Mouse (Mus musculus) heart, embryonic 16.5 days (tissue): Measurements from ENCODE around the gene Sufu. TPM values are rescaled to one million over a fixed set of nuclear protein-coding genes. Genes with fewer than 3 reads are reported as not detected.
A peak's percentile ranks its signal among the peaks of the same experiment; 100 is the strongest.

Experiments
- ATAC-seq: fragments of 200-750 bp; cut with Nextera tagmentation; replicated peaks from 2 replicates; pipeline ENCODE4 v1.8.0; 2017; ENCODE audit warnings: moderate number of reproducible peaks; ENCODE audit not compliant: insufficient read depth, low FRiP score; ENCODE audit errors: extremely low read depth
- H3K27ac ChIP-seq: fragments of 300-500 bp; sonication (generic); 2 replicates; pipeline ENCODE4 v1.5.1; 2014; ENCODE audit warnings: mild to moderate bottlenecking, low read length, control low read depth, moderate library complexity
- H3K27me3 ChIP-seq: fragments of 300-500 bp; sonication (generic); 2 replicates; pipeline ENCODE4 v1.6.1; 2014; ENCODE audit warnings: low read length, mixed read lengths; ENCODE audit not compliant: control insufficient read depth, insufficient read depth
- H3K36me3 ChIP-seq: fragments of 300-500 bp; sonication (generic); 2 replicates; pipeline ENCODE4 v1.6.1; 2014; ENCODE audit not compliant: control insufficient read depth, insufficient read depth
- H3K4me1 ChIP-seq: fragments of 300-500 bp; sonication (generic); 2 replicates; pipeline ENCODE4 v1.6.1; 2014; ENCODE audit warnings: low read length, mixed read lengths; ENCODE audit not compliant: control insufficient read depth, insufficient read depth
- H3K4me2 ChIP-seq: fragments of 300-500 bp; sonication (generic); 2 replicates; pipeline ENCODE4 v1.6.1; 2014; ENCODE audit warnings: low read depth, mild to moderate bottlenecking, control low read depth, low read length
- H3K4me3 ChIP-seq: fragments of 300-500 bp; sonication (generic); 2 replicates; pipeline ENCODE4 v1.5.1; 2014; ENCODE audit warnings: mild to moderate bottlenecking, control low read depth, low read length
- H3K9ac ChIP-seq: fragments of 300-500 bp; sonication (generic); 2 replicates; pipeline ENCODE4 v1.6.1; 2014; ENCODE audit warnings: low read length, control low read depth
- H3K9me3 ChIP-seq: fragments of 300-500 bp; sonication (generic); replicated peaks from 2 replicates; pipeline ENCODE4 v1.6.1; 2016; ENCODE audit warnings: low read length; ENCODE audit not compliant: control insufficient read depth
- WGBS: fragments of 180-500 bp; shearing (Covaris S2); extraction: QIAGEN DNeasy Blood & Tissue Kit; methylation state at CpG from one replicate; pipeline ENCODE4 v1.1.7; 2014; 5-methylcytosine and 5-hydroxymethylcytosine counted together
- polyA plus RNA-seq: library from polyadenylated mRNA; unstranded; fragments of >200 nt; fragmentation: Nextera tagmentation; extraction: Ambion mirVana; gene quantifications from 2 replicates; pipeline ENCODE4 v1.2.1, GENCODE M21; 2015

Gene Sufu
- polyA plus RNA-seq, 1 experiment from 2014 or later: 17.6 TPM

GRCm38 (mm10) chr19:46500581-46501341 lies 104.1 kb downstream of the Sufu start:
- Histone ChIP-seq H3K4me2 (peak overlapping the region; percentile 95), H3K27ac (peak overlapping the region; percentile 99), H3K4me1 (peaks cover 17% of the 10 kb centered on the region), H3K27me3 (no peaks in the 10 kb centered on the region), H3K4me3 (peak overlapping the region; percentile 95), H3K9me3 (no peaks in the 10 kb centered on the region), H3K9ac (peak overlapping the region; percentile 96), H3K36me3 (no peaks in the 10 kb centered on the region)
- WGBS: under 1% methylated on average over 48 of the region's 50 CpGs
- peak; percentile 1 for ATAC-seq

GRCm38 (mm10) chr19:46501401-46502068 lies 104.8 kb downstream of the Sufu start, which contains the start of gene Trim8:
Trim8 (plus strand) TSS chr19:46501702.
- peak; percentile 35 for ATAC-seq
- under 1% methylated on average over 61 of the region's 64 CpGs for WGBS

GRCm38 (mm10) chr19:46502069-46502455 lies 105.4 kb downstream of the Sufu start:
- Histone ChIP-seq H3K9me3 (no peaks in the 10 kb centered on the region), H3K27ac (peak overlapping the region; percentile 99)
- ATAC-seq: peak; percentile 5

More at GRCm38 (mm10) chr19:46501401-46502068, 104.8 kb downstream of the Sufu start, which contains the start of gene Trim8:
- H3K27me3 ChIP-seq: no peaks in the 10 kb centered on the region
- H3K36me3 ChIP-seq: no peaks in the 10 kb centered on the region; the same call in 1 of the 2 replicates
- H3K9ac ChIP-seq: peak within 1 kb of the TSS; percentile 99
- no peaks in the 10 kb centered on the region for H3K9me3 ChIP-seq
- H3K4me2 ChIP-seq: peak within 1 kb of the TSS; percentile 95
- H3K27ac ChIP-seq: peak within 1 kb of the TSS; percentile 99
- peak within 1 kb of the TSS; percentile 95 for H3K4me3 ChIP-seq
- peaks cover 25% of the 10 kb centered on the region for H3K4me1 ChIP-seq

GRCm38 (mm10) chr19:46502471-46503166 lies 105.9 kb downstream of the Sufu start:
- under 1% methylated on average over 53 of the region's 53 CpGs for WGBS
- Histone ChIP-seq H3K4me2 (peak overlapping the region; percentile 95), H3K9me3 (no peaks in the 10 kb centered on the region), H3K27me3 (no peaks in the 10 kb centered on the region), H3K4me3 (peak overlapping the region; percentile 95), H3K36me3 (peaks cover 9% of the 10 kb centered on the region), H3K4me1 (peaks cover 36% of the 10 kb centered on the region), H3K9ac (peak overlapping the region; percentile 99), H3K27ac (peak overlapping the region; percentile 99)
- ATAC-seq: peak; percentile 6

More at GRCm38 (mm10) chr19:46502069-46502455, 105.4 kb downstream of the Sufu start:
- H3K36me3 ChIP-seq: peaks cover 5% of the 10 kb centered on the region
- H3K27me3 ChIP-seq: no peaks in the 10 kb centered on the region
- WGBS: 0% methylated on average over 45 of the region's 46 CpGs
- peak overlapping the region; percentile 95 for H3K4me2 ChIP-seq
- H3K4me3 ChIP-seq: peak overlapping the region; percentile 95
- peak overlapping the region; percentile 99 for H3K9ac ChIP-seq
- peaks cover 30% of the 10 kb centered on the region for H3K4me1 ChIP-seq

GRCm38 (mm10) chr19:46503351-46504084 lies 106.8 kb downstream of the Sufu start:
- ATAC-seq: peak; percentile 21
- peak overlapping the region; percentile 99 for H3K9ac ChIP-seq
- H3K27ac ChIP-seq: peak overlapping the region; percentile 99
- 0% methylated on average over 21 of the region's 21 CpGs for WGBS
- no peaks in the 10 kb centered on the region for H3K9me3 ChIP-seq
- no peaks in the 10 kb centered on the region for H3K27me3 ChIP-seq
- H3K4me3 ChIP-seq: peak overlapping the region; percentile 95
- peaks cover 45% of the 10 kb centered on the region for H3K4me1 ChIP-seq
- H3K4me2 ChIP-seq: peak overlapping the region; percentile 95
- peaks cover 14% of the 10 kb centered on the region for H3K36me3 ChIP-seq

GRCm38 (mm10) chr19:46504085-46504552 lies 107.4 kb downstream of the Sufu start:
- Histone ChIP-seq H3K27ac (peak overlapping the region; percentile 99), H3K4me2 (peak overlapping the region; percentile 95), H3K4me3 (peak overlapping the region; percentile 95), H3K27me3 (no peaks in the 10 kb centered on the region), H3K36me3 (peaks cover 14% of the 10 kb centered on the region), H3K4me1 (peaks cover 49% of the 10 kb centered on the region), H3K9ac (peak overlapping the region; percentile 99), H3K9me3 (no peaks in the 10 kb centered on the region)
- WGBS: 5% methylated on average over 4 of the region's 4 CpGs
- no peak for ATAC-seq

GRCm38 (mm10) chr19:46504822-46505417 lies 108.2 kb downstream of the Sufu start:
- H3K4me3 ChIP-seq: peak overlapping the region; percentile 95
- H3K27ac ChIP-seq: peak overlapping the region; percentile 99
- peak overlapping the region; percentile 95 for H3K4me2 ChIP-seq
- H3K27me3 ChIP-seq: no peaks in the 10 kb centered on the region
- no peaks in the 10 kb centered on the region for H3K9me3 ChIP-seq
- WGBS: 28% methylated on average over 9 of the region's 9 CpGs
- peaks cover 55% of the 10 kb centered on the region for H3K4me1 ChIP-seq
- peaks cover 14% of the 10 kb centered on the region for H3K36me3 ChIP-seq
- peak overlapping the region; percentile 99 for H3K9ac ChIP-seq
- ATAC-seq: no peak
